Mouse (Mus musculus): ENCODE data around the gene Il1r2. TPM values are rescaled to one million over a fixed set of nuclear protein-coding genes. Genes with fewer than 3 reads are reported as not detected.
A peak's percentile ranks its signal among the peaks of the same experiment; 100 is the strongest.

Il1r2 gene
- total RNA-seq, 2 experiments from 2014 or later = not detected

- DNase-seq = no peak
These were observed 59.7 kb downstream of the Il1r2 start for GRCm38 (mm10) chr1:40133567-40133966.

- DNase-seq = peak; percentile 82
These were observed 66.1 kb downstream of the Il1r2 start for GRCm38 (mm10) chr1:40139798-40140532.

GRCm38 (mm10) chr1:40156096-40156495 is 82.2 kb downstream of the Il1r2 start:
- DNase-seq = no peak

- DNase-seq = no peak
These were observed 89.5 kb downstream of the Il1r2 start for GRCm38 (mm10) chr1:40163329-40163917.

GRCm38 (mm10) chr1:40164331-40164730 is 90.5 kb downstream of the Il1r2 start:
- no peak for DNase-seq

- peak; percentile 37 for DNase-seq
These were observed 93.7 kb downstream of the Il1r2 start for GRCm38 (mm10) chr1:40167585-40167984.

GRCm38 (mm10) chr1:40171878-40172277 is 98.0 kb downstream of the Il1r2 start:
- peak; percentile 70 for DNase-seq

GRCm38 (mm10) chr1:40174146-40174545 is 100.3 kb downstream of the Il1r2 start:
- peak; percentile 24 for DNase-seq

Other genes starting within 250 kb of the Il1r2 start
- 100 to 1,000 TPM; 207 to 231 TPM for gene Map4k4, start 173.2 kb upstream of the Il1r2 start, total RNA-seq (2021)
- gene Il1r1, start 151.0 kb downstream of the Il1r2 start, total RNA-seq (2021) = 1 to 10 TPM; 9.8 TPM